Mouse (Mus musculus) midbrain, postnatal 0 days (tissue): ENCODE data around the gene Wrb. TPM values are rescaled to one million over a fixed set of nuclear protein-coding genes. Genes with fewer than 3 reads are reported as not detected.

ENCODE experiments used
- ATAC-seq: fragments of 200-750 bp; cut with Nextera tagmentation; 2 replicates; pipeline ENCODE4 v1.8.0; 2017; ENCODE audit warnings: moderate number of reproducible peaks, mild to moderate bottlenecking, moderate TSS enrichment, moderate library complexity; ENCODE audit not compliant: low FRiP score
- DNase-seq: peaks from one replicate; pipeline ENCODE4 v3.0.0-alpha.2; 2015; ENCODE audit warnings: low spot score
- H3K27ac ChIP-seq: fragments of 300-500 bp; sonication (generic); 2 replicates; pipeline ENCODE4 v1.5.1; 2014; ENCODE audit warnings: low read depth, mild to moderate bottlenecking, low read length, mixed read lengths
- H3K27me3 ChIP-seq: fragments of 300-500 bp; sonication (generic); 2 replicates; pipeline ENCODE4 v1.6.1; 2014; ENCODE audit warnings: low read length, control low read depth, mixed read lengths; ENCODE audit not compliant: insufficient read depth
- H3K36me3 ChIP-seq: fragments of 300-500 bp; sonication (generic); 2 replicates; pipeline ENCODE4 v1.6.1; 2014; ENCODE audit warnings: low read length, control low read depth, mixed read lengths; ENCODE audit not compliant: insufficient read depth
- H3K4me1 ChIP-seq: fragments of 300-500 bp; sonication (generic); 2 replicates; pipeline ENCODE4 v1.6.1; 2014; ENCODE audit warnings: mild to moderate bottlenecking, control low read depth, antibody characterized with exemption, low read length, mixed read lengths; ENCODE audit not compliant: insufficient read depth
- H3K4me2 ChIP-seq: fragments of 300-500 bp; sonication (generic); 2 replicates; pipeline ENCODE4 v1.6.1; 2014; ENCODE audit warnings: low read depth, mild to moderate bottlenecking, low read length, mixed read lengths; ENCODE audit not compliant: poor library complexity, severe bottlenecking
- H3K4me3 ChIP-seq: fragments of 300-500 bp; sonication (generic); 2 replicates; pipeline ENCODE4 v1.5.1; 2014; ENCODE audit warnings: low read depth, mild to moderate bottlenecking, low read length, moderate library complexity
- H3K9ac ChIP-seq: fragments of 300-500 bp; sonication (generic); replicated peaks from 2 replicates; pipeline ENCODE4 v1.6.1; 2014; ENCODE audit warnings: mild to moderate bottlenecking, low read length, moderate library complexity, mixed read lengths; ENCODE audit not compliant: poor library complexity, severe bottlenecking
- H3K9me3 ChIP-seq: fragments of 300-500 bp; sonication (generic); 2 replicates; pipeline ENCODE4 v1.6.1; 2016; ENCODE audit warnings: low read length, control low read depth
- CTCF ChIP-seq: IDR thresholded peaks from 2 replicates; pipeline ENCODE4 v1.5.1; 2016; ENCODE audit warnings: antibody characterized with exemption, mild to moderate bottlenecking
- WGBS: fragments of 180-500 bp; shearing (Covaris S2); extraction: QIAGEN DNeasy Blood & Tissue Kit; methylation state at CpG from one replicate; pipeline ENCODE4 v1.1.7; 2014; 5-methylcytosine and 5-hydroxymethylcytosine counted together
- polyA plus RNA-seq: library from polyadenylated mRNA; unstranded; fragments of >200 nt; fragmentation: Nextera tagmentation; extraction: Ambion mirVana; gene quantifications from 2 replicates; pipeline ENCODE4 v1.2.1, GENCODE M21; 2015
- total RNA-seq: library from RNA; depleted of rRNA; stranded (reverse); fragments of >200 nt; gene quantifications from 2 replicates; pipeline ENCODE4 v1.2.3, GENCODE M21; 2014

The Wrb gene
- total and polyA plus RNA-seq, 2 experiments from 2014 or later, result 190 to 212 TPM

- H3K4me1 ChIP-seq, result no peaks in the 10 kb centered on the region
- peak; percentile 18 for ATAC-seq
- 81% methylated on average over 20 of the region's 20 CpGs for WGBS
Measured at GRCm38 (mm10) chr16:96159794-96160346, 14.7 kb downstream of the Wrb start.

GRCm38 (mm10) chr16:96160927-96161326, 15.7 kb downstream of the Wrb start:
- Histone ChIP-seq H3K36me3 (peaks cover 10% of the 10 kb centered on the region), H3K9me3 (no peaks in the 10 kb centered on the region), H3K27ac (no peak overlapping the region), H3K4me1 (no peaks in the 10 kb centered on the region), H3K4me3 (no peak overlapping the region), H3K4me2 (no peak overlapping the region), H3K9ac (no peak overlapping the region), H3K27me3 (no peaks in the 10 kb centered on the region)
- DNase-seq (no peak), ATAC-seq (no peak)
- WGBS, result 81% methylated on average over 1 of the region's 1 CpGs
- TF ChIP-seq CTCF, result no peak

More at GRCm38 (mm10) chr16:96159794-96160346, 14.7 kb downstream of the Wrb start:
- Histone ChIP-seq H3K9me3 (no peaks in the 10 kb centered on the region), H3K4me3 (peak overlapping the region; percentile 42), H3K27me3 (no peaks in the 10 kb centered on the region), H3K27ac (peak overlapping the region; percentile 73), H3K4me2 (peak overlapping the region; percentile 87), H3K36me3 (peaks cover 14% of the 10 kb centered on the region), H3K9ac (peak overlapping the region; percentile 90)
- DNase-seq, result no peak
- TF ChIP-seq CTCF, result no peak

- no peak for ATAC-seq
- no peaks in the 10 kb centered on the region for H3K4me1 ChIP-seq
- no peak overlapping the region for H3K4me2 ChIP-seq
- peaks cover 8% of the 10 kb centered on the region for H3K36me3 ChIP-seq
- WGBS, result 90% methylated on average over 4 of the region's 4 CpGs
- H3K9ac ChIP-seq, result no peak overlapping the region
- no peak overlapping the region for H3K27ac ChIP-seq
- H3K27me3 ChIP-seq, result no peaks in the 10 kb centered on the region
- DNase-seq, result no peak
- H3K4me3 ChIP-seq, result no peak overlapping the region
- no peaks in the 10 kb centered on the region for H3K9me3 ChIP-seq
- TF ChIP-seq CTCF, result no peak
Measured at GRCm38 (mm10) chr16:96161336-96161735, 16.1 kb downstream of the Wrb start.

- DNase-seq, result peak; percentile 62
- Histone ChIP-seq H3K4me2 (no peak overlapping the region), H3K36me3 (no peaks in the 10 kb centered on the region), H3K4me3 (no peak overlapping the region), H3K4me1 (no peaks in the 10 kb centered on the region), H3K27me3 (no peaks in the 10 kb centered on the region), H3K27ac (no peak overlapping the region), H3K9me3 (no peaks in the 10 kb centered on the region), H3K9ac (no peak overlapping the region)
- ATAC-seq, result no peak
- WGBS, result 71% methylated on average over 4 of the region's 4 CpGs
- TF ChIP-seq CTCF, result no peak
Measured at GRCm38 (mm10) chr16:96165723-96166264, 20.6 kb downstream of the Wrb start.

- H3K4me3 ChIP-seq, result no peak overlapping the region
- H3K27me3 ChIP-seq, result no peaks in the 10 kb centered on the region
- H3K9me3 ChIP-seq, result no peaks in the 10 kb centered on the region
- TF ChIP-seq CTCF, result no peak
- no peak overlapping the region for H3K4me2 ChIP-seq
- 93% methylated on average over 4 of the region's 4 CpGs for WGBS
- no peak overlapping the region for H3K9ac ChIP-seq
- H3K36me3 ChIP-seq, result no peaks in the 10 kb centered on the region
- no peak overlapping the region for H3K27ac ChIP-seq
- H3K4me1 ChIP-seq, result no peaks in the 10 kb centered on the region
- DNase-seq, result no peak
- no peak for ATAC-seq
Measured at GRCm38 (mm10) chr16:96168837-96169236, 23.6 kb downstream of the Wrb start.

- no peaks in the 10 kb centered on the region for H3K9me3 ChIP-seq
- WGBS, result 70% methylated on average over 8 of the region's 8 CpGs
Measured at GRCm38 (mm10) chr16:96173648-96174047, 28.4 kb downstream of the Wrb start.

More at GRCm38 (mm10) chr16:96173648-96174047, 28.4 kb downstream of the Wrb start:
- Histone ChIP-seq H3K9ac (no peak overlapping the region), H3K4me2 (no peak overlapping the region), H3K27ac (no peak overlapping the region), H3K36me3 (no peaks in the 10 kb centered on the region), H3K4me3 (no peak overlapping the region), H3K4me1 (no peaks in the 10 kb centered on the region), H3K27me3 (no peaks in the 10 kb centered on the region)
- ATAC-seq, result no peak
- no peak for DNase-seq
- TF ChIP-seq CTCF, result no peak
